Mouse (Mus musculus) layer of hippocampus, postnatal 36 days (tissue): ENCODE data around the gene Casz1. TPM values are rescaled to one million over a fixed set of nuclear protein-coding genes. Genes with fewer than 3 reads are reported as not detected.

ENCODE experiments used
- DNase-seq, 2 experiments: peaks; one replicate each; pipeline ENCODE4 v3.0.0; 2022
- total RNA-seq, 2 experiments: library from RNA; stranded (reverse); gene quantifications; 2 replicates each; pipeline ENCODE4 v1.2.3; 2021

Gene Casz1
- total RNA-seq, 2 experiments from 2014 or later = 0.52 to 0.66 TPM

DNA sequence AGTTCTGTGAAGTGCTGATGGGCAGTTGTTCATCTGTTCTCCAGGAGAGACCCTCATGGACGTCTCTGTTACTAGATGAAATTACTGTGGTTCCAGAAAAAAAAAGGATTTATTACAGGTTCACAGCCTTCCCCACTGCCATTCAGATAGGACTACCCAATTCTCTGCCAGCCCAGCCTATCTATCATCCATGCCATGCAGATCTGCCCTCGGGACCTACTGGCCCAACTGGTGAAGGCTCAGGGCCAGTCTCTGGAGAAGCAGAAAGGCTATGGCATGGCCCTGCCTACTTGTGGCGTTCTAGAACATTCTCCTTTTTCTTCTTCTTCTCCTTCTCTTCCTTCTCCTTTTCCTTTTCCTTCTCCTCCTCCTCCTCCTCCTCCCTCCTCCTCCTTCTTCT is 75.4 kb downstream of the Casz1 start:
- no peak for DNase-seq

- no peak for DNase-seq
Observed at GRCm38 (mm10) chr4:148881001-148881669, 76.9 kb downstream of the Casz1 start.

DNA sequence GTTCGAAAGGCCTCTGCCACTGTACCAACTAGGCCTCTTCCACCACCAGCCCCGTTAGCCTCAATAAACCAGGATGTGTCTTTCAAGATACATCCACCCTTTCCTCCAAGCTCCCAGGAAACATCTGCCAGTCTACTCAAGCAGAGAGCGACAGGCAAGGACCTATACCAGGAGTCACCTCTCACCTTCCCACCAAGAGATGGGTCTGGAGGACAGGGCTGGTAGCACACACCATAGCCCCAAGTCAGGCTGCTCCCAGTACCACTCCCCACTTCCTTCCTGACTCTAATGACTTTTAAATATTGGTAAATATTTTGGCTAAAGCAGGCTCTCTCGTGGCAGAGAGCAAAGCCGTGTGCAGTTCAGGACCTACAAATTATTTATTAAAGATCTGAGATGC is 77.6 kb downstream of the Casz1 start:
- no peak for DNase-seq

GRCm38 (mm10) chr4:148882360-148882929 is 78.2 kb downstream of the Casz1 start:
- no peak for DNase-seq

DNA sequence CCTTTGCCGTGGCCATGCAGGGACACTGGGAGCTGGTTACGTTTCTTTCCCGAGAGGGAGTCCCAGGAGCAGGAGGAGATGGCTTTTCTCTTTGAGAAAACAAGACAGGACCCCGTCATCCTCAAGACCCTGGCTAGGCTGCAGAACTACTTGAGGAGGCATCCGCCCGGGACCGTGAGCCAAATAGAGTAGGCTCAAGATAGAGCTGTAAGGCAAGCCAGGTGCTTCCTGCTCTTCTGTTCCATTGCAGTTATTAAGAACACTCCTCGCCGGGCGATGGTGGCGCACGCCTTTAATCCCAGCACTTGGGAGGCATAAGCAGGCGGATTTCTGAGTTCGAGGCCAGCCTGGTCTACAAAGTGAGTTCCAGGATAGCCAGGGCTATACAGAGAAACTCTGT is 80.4 kb downstream of the Casz1 start:
- no peak for DNase-seq

- DNase-seq = no peak
Observed at GRCm38 (mm10) chr4:148885401-148885800, 81.2 kb downstream of the Casz1 start.

GRCm38 (mm10) chr4:148885921-148886540 is 81.8 kb downstream of the Casz1 start:
- no peak for DNase-seq

GRCm38 (mm10) chr4:148888229-148888628 is 84.0 kb downstream of the Casz1 start:
- no peak for DNase-seq

DNA sequence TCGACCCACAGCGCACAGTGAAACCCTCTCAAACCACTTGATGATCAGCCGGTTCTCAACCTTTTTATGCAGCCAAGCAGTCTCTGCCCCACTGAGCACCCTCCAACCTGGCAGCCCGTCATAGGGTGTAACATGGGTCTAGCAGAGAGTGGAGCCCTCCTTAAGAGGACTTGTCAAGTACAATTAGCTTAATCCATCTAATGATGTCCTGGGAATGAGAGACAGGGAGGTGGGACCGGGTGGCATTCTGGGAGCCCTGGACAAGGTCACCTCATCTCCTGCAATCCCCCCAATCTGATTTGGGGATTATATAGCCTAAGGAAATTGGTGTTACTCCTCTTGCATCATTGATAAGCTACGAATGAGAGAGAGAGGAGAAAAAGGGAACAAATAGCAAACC is 84.8 kb downstream of the Casz1 start:
- no peak for DNase-seq

GRCm38 (mm10) chr4:148890442-148890841 is 86.2 kb downstream of the Casz1 start:
- DNase-seq = no peak

DNA sequence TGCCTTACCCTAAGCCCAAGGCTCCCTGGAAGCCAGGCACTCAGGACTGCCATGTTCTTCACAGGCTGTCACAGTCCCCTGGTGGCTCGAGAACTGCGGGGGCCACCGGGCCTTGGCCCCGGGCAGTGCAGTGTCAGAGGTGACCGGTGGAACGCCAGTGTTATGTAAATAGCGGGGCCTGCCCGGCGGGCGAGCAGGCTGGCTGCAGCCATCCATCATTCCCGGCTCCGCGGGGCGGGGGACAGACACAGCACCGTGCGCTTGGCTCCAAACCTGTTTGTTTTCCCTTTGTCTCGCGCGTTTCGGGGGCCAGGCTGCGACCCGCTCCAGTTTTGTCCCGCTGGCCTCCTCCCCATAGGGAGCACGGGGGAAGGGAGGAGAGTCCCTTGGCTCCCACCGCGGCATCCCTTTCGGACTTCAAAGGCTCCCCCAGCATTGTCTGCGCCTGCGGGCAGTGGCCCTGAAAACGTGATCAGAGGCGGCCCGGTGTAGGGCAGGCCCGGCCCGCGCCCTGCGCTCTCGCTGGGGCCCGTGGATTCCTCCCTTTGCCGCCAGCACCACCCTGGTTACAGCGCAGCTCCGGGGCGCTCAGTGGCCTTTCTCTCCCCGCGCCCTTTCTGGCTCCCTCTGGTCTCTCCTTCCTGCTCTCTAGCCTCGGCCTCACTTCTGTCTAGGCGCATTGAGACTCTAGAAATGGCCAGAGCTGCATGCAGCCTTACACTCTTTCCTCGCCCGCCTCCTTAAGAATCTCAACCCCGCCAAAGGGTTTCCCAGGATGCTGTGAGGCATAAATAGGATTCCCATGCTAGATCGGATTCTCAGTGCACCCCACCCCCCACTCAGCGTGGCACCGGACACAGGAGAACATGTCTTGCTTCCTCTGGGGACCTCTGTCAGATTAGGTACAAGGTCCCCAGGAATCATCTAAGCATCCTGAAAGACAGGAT is 86.9 kb downstream of the Casz1 start:
- DNase-seq = no peak

- DNase-seq = no peak
Observed at GRCm38 (mm10) chr4:148896125-148896524, 91.9 kb downstream of the Casz1 start.

- no peak for DNase-seq
Observed at GRCm38 (mm10) chr4:148899927-148900294, 95.7 kb downstream of the Casz1 start.

DNA sequence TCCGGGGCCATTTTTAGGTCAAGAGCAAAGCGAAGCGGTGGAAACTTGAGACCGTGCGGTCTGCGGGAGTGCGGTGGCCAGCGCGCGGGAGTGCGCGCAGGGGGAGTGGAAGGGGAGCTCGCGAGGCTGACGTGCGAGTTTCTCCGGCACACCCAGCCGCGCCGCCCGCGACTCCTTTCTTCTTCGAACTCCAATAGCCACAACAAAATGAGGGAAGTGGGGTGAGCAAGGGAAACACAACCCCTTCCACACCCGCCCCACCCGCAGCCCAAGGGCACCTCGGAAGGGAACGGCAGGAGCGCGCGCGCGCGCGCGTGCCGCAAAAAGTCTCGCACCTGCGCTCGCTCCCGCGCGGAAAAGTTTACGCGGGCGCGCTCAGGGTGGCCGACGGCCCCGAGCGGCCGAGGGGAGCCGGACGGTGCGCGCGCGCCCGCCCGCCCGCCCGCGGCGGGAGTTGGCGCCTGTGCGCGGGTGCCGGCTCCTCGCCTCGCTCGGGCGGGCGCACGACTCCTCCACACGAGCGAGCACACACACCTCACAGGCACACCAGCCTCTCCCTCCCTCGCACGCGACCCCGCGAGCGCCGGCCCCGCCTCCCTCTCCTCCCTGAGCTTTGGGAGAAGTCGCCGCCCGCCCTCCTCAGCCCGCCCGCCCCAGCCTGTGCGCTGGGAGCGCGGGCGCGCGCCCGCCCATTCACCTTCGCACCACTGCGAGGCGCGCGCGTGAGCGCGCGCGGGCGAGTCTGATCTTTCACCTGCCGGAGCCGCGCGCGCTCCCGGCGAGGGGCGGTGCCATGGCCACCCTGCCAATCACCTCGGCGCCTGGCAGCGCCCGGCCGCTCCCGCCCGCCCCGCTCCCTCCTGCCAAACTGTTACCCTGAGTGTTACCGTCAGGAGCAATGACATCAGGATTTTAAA is 96.3 kb downstream of the Casz1 start:
- no peak for DNase-seq

DNA sequence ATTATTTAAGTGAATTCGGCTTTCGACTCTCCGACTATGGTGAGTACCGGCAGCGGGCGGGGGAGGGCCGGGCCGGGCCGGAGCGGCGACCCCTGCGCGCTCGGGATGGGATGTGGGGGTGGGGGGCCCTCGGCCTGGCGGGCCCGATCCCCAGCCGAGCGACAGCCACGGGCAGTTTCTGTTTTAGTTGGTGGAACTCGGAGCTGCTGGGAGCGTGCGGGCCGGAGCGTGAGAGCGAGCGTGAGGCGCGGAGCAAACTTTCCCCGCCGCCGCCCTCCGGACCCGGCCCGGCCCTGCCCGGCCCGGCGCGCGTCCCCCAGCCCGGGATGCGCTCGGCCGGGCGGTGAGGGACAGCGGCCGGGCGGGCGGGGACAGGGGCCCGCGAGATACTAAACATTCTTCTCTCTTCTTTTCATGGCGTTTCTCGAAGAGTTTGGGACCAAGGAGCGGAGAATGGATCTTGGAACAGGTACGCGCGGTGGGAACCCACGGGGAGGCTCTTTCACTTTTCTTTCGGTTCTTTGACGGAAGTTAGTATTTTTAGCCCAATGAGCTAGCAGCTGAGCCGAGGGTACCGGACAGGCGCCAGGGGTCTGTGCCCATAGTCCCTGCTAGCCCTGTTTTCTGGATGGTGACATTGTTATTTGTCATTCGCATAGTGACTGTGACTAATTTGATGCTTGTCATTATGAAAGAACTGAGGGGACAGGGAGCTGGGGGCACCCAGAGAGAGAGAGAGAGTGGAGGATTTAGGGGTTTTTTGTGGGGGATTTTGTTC is 97.2 kb downstream of the Casz1 start:
- DNase-seq = no peak

- no peak for DNase-seq
Observed at GRCm38 (mm10) chr4:148902919-148903727, 98.9 kb downstream of the Casz1 start.

- no peak for DNase-seq
Observed at GRCm38 (mm10) chr4:148905295-148905694, 101.1 kb downstream of the Casz1 start.

GRCm38 (mm10) chr4:148906806-148907205 is 102.6 kb downstream of the Casz1 start:
- DNase-seq = no peak

GRCm38 (mm10) chr4:148908214-148908681 is 104.0 kb downstream of the Casz1 start:
- DNase-seq = no peak
